Mouse (Mus musculus) lung, embryonic 14.5 days (tissue): Measurements from ENCODE around the gene Zscan5b. TPM values are rescaled to one million over a fixed set of nuclear protein-coding genes. Genes with fewer than 3 reads are reported as not detected.
"Not testable (repeated sequence)": the region's sequence is repeated elsewhere in the genome, so short reads cannot be mapped to it uniquely, and the experiment has no call there.

Source experiments
- ATAC-seq: fragments of 200-750 bp; cut with Nextera tagmentation; 2 replicates; pipeline ENCODE4 v1.8.0; 2017; ENCODE audit warnings: mild to moderate bottlenecking, moderate TSS enrichment, moderate library complexity; ENCODE audit not compliant: insufficient read depth
- DNase-seq: peaks from one replicate; pipeline ENCODE4 v3.0.0-alpha.2; 2015
- H3K27ac ChIP-seq: fragments of 300-500 bp; sonication (generic); 2 replicates; pipeline ENCODE4 v1.5.1; 2014; ENCODE audit warnings: low read depth, mild to moderate bottlenecking, moderate library complexity
- H3K27me3 ChIP-seq: fragments of 300-500 bp; sonication (generic); 2 replicates; pipeline ENCODE4 v1.6.1; 2014; ENCODE audit warnings: low read length, control low read depth; ENCODE audit not compliant: insufficient read depth
- H3K36me3 ChIP-seq: fragments of 300-500 bp; sonication (generic); 2 replicates; pipeline ENCODE4 v1.6.1; 2014; ENCODE audit warnings: control low read depth; ENCODE audit not compliant: insufficient read depth
- H3K4me1 ChIP-seq: fragments of 300-500 bp; sonication (generic); 2 replicates; pipeline ENCODE4 v1.6.1; 2014; ENCODE audit warnings: antibody characterized with exemption, control low read depth; ENCODE audit not compliant: insufficient read depth
- H3K4me2 ChIP-seq: fragments of 300-500 bp; sonication (generic); 2 replicates; pipeline ENCODE4 v1.6.1; 2014; ENCODE audit warnings: mild to moderate bottlenecking
- H3K4me3 ChIP-seq: fragments of 300-500 bp; sonication (generic); 2 replicates; pipeline ENCODE4 v1.5.1; 2014; ENCODE audit warnings: low read depth, low read length
- H3K9ac ChIP-seq: fragments of 300-500 bp; sonication (generic); 2 replicates; pipeline ENCODE4 v1.6.1; 2014
- H3K9me3 ChIP-seq: fragments of 300-500 bp; sonication (generic); 2 replicates; pipeline ENCODE4 v1.6.1; 2016; ENCODE audit warnings: low read depth, low read length, control low read depth
- CTCF ChIP-seq: IDR thresholded peaks from 2 replicates; pipeline ENCODE4 v1.5.1; 2016; ENCODE audit warnings: antibody characterized with exemption, low read depth
- WGBS: fragments of 180-500 bp; shearing (Covaris S2); extraction: QIAGEN DNeasy Blood & Tissue Kit; methylation state at CpG from one replicate; pipeline ENCODE4 v1.1.7; 2014; 5-methylcytosine and 5-hydroxymethylcytosine counted together
- polyA plus RNA-seq: library from polyadenylated mRNA; unstranded; fragments of >200 nt; fragmentation: Nextera tagmentation; extraction: Ambion mirVana; gene quantifications from 2 replicates; pipeline ENCODE4 v1.2.1, GENCODE M21; 2014

The Zscan5b gene
- polyA plus RNA-seq, 1 experiment from 2014 or later, result not detected

DNA sequence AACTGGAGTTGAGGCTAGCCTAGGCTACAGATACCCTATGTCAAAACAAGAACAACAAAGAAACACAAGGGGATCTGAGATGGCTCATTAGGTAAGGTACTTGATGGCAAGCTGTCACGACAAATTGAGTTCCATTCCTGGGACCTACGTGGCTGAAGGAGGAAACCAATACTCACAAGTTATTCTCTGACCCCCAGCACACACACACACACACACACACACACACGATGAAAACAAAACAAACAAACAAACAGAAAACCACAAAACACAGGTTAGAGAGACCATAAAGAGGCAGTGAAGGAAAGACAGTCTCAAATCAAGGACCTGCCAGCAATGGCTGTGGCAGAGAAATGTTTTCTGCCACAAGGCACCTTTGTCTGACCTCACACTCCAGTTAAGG is 25.3 kb upstream of the Zscan5b start, which contains the start of gene Galp:
Gene Galp (plus strand): TSS at position 301 of the 400 bp plus-strand sequence.
- no peak for DNase-seq
- Histone ChIP-seq H3K36me3 (no peaks in the 10 kb centered on the region), H3K27ac (no peak within 1 kb of the TSS), H3K9me3 (no peaks in the 10 kb centered on the region; the same call in 1 of the 2 replicates), H3K9ac (no peak within 1 kb of the TSS), H3K4me2 (no peak within 1 kb of the TSS), H3K4me1 (no peaks in the 10 kb centered on the region), H3K4me3 (no peak within 1 kb of the TSS), H3K27me3 (no peaks in the 10 kb centered on the region)
- ATAC-seq, result no peak
- WGBS, result 51% methylated on average over 3 of the region's 3 CpGs
- no peak for TF ChIP-seq CTCF

DNA sequence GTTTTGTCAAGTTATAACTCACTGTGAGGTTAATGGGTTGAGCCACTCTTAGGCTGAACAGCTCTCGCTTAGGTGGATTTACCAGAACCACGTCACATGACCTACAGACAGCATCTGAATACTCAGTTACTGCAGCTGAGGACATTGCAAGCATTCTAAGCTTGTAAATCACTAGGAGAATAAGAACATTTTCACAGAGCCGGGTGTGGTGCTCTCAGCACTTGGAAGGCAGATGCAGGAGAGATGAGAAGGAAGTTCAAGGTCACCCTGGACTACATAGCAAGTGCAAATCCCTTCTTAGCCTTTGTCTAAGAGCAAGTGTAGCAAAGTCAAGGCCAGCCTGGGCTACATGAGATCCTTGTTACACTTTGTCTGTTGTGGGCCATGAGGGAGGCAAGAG is 17.9 kb upstream of the Zscan5b start:
- Histone ChIP-seq H3K4me1 (no peaks in the 10 kb centered on the region), H3K9me3 (no peaks in the 10 kb centered on the region; the same call in 1 of the 2 replicates), H3K27ac (no peak overlapping the region), H3K4me3 (no peak overlapping the region), H3K4me2 (no peak overlapping the region), H3K36me3 (no peaks in the 10 kb centered on the region), H3K27me3 (no peaks in the 10 kb centered on the region), H3K9ac (no peak overlapping the region)
- ATAC-seq, result no peak
- WGBS, result 70% methylated on average over 3 of the region's 3 CpGs
- DNase-seq, result no peak
- TF ChIP-seq CTCF, result no peak

DNA sequence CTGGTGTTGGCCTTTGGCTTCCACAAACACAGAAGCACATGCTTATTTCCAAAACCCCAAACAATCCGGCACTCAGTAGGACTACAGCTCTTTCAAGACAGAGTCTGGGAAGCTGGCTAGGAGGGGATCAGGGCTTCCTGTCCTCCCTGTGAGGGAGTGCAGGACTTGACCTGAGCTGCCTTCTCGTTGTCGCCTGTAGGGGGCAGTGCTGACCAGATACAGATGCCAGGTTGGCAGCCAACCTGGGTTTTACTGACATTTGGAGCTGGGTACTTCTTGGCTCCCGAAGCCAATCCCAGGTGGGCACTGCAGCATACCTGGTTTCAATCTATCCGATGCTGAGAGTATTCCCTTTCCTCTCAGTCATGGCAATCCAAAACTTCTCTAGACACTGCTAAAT is 8.9 kb upstream of the Zscan5b start:
- Histone ChIP-seq H3K27ac (no peak overlapping the region), H3K9ac (no peak overlapping the region), H3K36me3 (no peaks in the 10 kb centered on the region), H3K9me3 (no peaks in the 10 kb centered on the region), H3K4me2 (no peak overlapping the region), H3K4me3 (no peak overlapping the region), H3K27me3 (no peaks in the 10 kb centered on the region), H3K4me1 (no peaks in the 10 kb centered on the region)
- ATAC-seq (no peak), DNase-seq (no peak)
- WGBS, result 54% methylated on average over 5 of the region's 5 CpGs
- peak; percentile 45 for TF ChIP-seq CTCF

DNA sequence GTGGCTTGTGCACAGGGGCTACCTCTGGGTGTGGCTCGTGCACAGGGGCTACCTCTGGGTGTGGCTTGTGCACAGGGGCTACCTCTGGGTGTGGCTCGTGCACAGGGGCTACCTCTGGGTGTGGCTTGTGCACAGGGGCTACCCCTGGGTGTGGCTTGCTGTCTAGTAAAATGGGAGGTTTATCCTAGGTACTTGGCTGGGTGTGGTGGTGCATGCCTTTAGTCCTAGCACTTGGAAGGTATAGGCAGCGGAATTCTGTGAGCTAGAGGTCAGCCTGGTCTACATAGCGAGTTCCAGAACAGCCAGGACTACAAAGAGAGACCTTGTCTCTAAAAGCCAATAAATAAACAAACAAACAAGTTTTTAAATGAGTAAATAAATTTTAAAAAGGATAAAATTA is 7.4 kb upstream of the Zscan5b start:
- not testable (repeated sequence) for H3K4me2 ChIP-seq, H3K9ac ChIP-seq, ATAC-seq, H3K36me3 ChIP-seq, H3K9me3 ChIP-seq, H3K4me3 ChIP-seq, DNase-seq, H3K27me3 ChIP-seq, H3K4me1 ChIP-seq, H3K27ac ChIP-seq
- 63% methylated on average over 4 of the region's 4 CpGs for WGBS

DNA sequence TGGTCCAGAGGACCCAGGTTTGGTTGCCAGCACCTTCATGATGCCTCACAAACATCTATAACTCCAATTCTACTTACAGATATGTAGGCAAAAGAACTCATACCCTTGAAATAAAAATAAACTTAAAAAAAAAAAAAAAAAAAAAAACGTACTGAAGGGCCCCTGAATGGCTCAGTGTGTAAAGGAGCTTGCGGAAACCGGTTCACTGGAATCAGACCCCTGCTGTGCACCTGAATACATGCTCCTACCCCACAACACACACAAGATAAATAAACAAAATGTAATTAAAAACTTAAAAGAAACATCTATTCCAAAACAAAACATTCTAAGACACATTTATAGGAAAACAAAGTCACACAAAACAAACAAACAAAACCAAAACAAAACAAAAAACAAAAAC is 1.9 kb upstream of the Zscan5b start:
- no peak for TF ChIP-seq CTCF
- H3K9ac ChIP-seq, result no peak overlapping the region

DNA sequence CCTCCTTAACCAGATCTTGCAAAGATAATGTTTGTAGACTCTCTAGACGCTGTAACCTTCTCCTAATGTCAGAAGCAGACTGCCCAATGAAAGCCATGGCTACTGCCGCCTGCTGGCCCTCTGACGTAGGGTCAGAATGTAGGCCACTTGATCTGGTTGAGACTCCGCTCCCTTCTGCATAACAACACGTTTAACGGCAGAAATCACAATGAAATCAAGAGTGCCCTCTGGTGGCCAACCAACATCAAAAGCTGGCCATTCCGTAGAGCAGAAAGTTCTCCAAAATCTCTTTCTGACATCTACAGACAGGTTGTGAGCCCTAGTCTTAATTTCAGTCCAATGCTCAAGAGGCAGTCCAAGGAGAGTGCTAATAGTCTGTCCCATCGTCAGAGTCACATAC is 6.4 kb downstream of the Zscan5b start:
- not testable (repeated sequence) for H3K9me3 ChIP-seq, H3K27me3 ChIP-seq, H3K4me2 ChIP-seq, H3K27ac ChIP-seq, H3K4me3 ChIP-seq, ATAC-seq, H3K36me3 ChIP-seq, H3K4me1 ChIP-seq, H3K9ac ChIP-seq
- 54% methylated on average over 8 of the region's 8 CpGs for WGBS
- peak; percentile 21 for DNase-seq

More for the DNA sequence above, 1.9 kb upstream of the Zscan5b start:
- Histone ChIP-seq H3K27me3 (no peaks in the 10 kb centered on the region), H3K9me3 (no peaks in the 10 kb centered on the region), H3K36me3 (no peaks in the 10 kb centered on the region), H3K27ac (no peak overlapping the region), H3K4me2 (no peak overlapping the region), H3K4me3 (no peak overlapping the region), H3K4me1 (no peaks in the 10 kb centered on the region)
- DNase-seq (no peak), ATAC-seq (no peak)
- WGBS, result 57% methylated on average over 3 of the region's 3 CpGs

DNA sequence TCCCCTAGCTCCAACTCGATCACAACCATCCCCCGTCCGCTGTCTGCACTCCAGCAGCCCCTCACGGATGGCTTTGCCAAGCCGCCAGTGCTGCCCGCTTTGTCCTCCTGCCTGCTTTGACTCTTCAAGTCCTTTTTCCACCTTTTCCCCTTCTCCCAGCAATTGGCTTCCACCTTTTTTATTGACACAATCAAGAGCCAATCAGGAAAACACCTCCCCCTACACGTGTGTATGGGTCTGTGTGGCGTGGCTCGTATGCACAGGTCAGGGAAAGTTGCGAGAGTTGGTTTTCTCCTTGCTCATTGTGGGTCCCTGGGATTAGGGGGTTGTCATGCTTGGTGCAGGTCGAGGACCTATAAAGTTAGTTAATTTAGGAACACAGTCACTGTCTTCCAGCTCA is 17.7 kb downstream of the Zscan5b start:
- Histone ChIP-seq H3K27ac (no peak overlapping the region), H3K4me2 (no peak overlapping the region), H3K4me3 (no peak overlapping the region), H3K4me1 (no peaks in the 10 kb centered on the region), H3K9me3 (no peaks in the 10 kb centered on the region), H3K27me3 (no peaks in the 10 kb centered on the region), H3K9ac (no peak overlapping the region), H3K36me3 (no peaks in the 10 kb centered on the region)
- TF ChIP-seq CTCF, result no peak
- DNase-seq (no peak), ATAC-seq (no peak)
- WGBS, result 38% methylated on average over 11 of the region's 11 CpGs

DNA sequence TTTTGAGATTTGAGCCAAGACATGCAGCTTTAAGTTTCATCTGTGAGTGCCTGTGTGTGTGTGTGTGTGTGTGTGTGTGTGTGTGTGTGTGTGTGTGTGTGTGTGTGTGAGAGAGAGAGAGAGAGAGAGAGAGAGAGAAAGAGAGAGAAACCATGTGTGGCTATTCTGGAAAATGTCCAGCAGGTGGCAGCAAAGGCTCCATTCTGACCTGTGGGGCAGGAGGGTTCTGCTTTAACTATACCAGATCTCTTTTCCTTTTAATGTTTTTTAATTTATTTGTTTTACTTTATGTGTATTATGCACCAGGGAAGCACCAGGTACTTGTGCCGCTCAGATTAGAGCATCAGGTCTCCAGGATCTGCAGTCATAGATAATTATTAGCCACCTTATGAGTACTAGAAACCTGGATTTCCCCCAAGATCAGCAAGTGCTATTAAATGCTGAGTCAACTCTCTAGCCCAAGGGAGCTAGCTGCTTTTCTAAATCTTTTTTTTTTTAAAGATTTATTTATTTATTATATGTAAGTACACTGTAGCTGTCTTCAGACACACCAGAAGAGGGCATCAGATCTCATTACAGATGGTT is 18.9 kb downstream of the Zscan5b start:
- WGBS, result 29% methylated on average over 1 of the region's 1 CpGs
- H3K27ac ChIP-seq, result not testable (repeated sequence)

More for the DNA sequence above, 18.9 kb downstream of the Zscan5b start:
- H3K4me2 ChIP-seq, H3K27me3 ChIP-seq, H3K9me3 ChIP-seq, H3K4me1 ChIP-seq, H3K4me3 ChIP-seq, ATAC-seq, H3K36me3 ChIP-seq, H3K9ac ChIP-seq: not testable (repeated sequence)
- TF ChIP-seq CTCF, result peak; percentile 61
- peak; percentile 62 for DNase-seq
